Mouse (Mus musculus) left cerebral cortex, postnatal 4 days (tissue): ENCODE results near the gene A2ml1. TPM values are rescaled to one million over a fixed set of nuclear protein-coding genes. Genes with fewer than 3 reads are reported as not detected.
"Not testable (repeated sequence)": the region's sequence is repeated elsewhere in the genome, so short reads cannot be mapped to it uniquely, and the experiment has no call there.

ENCODE experiments used
- DNase-seq: peaks from one replicate; pipeline ENCODE4 v3.0.0-alpha.2; 2022
- intact Hi-C: fragments of 180-260 bp; cut with DNase I; formaldehyde crosslinking; loops from one replicate; pipeline ENCODE4 v1.15.1; 2025
- total RNA-seq, 2 experiments: library from RNA; stranded (reverse); gene quantifications; 2 replicates each; pipeline ENCODE4 v1.2.3; 2021

Gene A2ml1
- 1 to 10 TPM; 7.8 to 8.7 TPM for total RNA-seq

DNA sequence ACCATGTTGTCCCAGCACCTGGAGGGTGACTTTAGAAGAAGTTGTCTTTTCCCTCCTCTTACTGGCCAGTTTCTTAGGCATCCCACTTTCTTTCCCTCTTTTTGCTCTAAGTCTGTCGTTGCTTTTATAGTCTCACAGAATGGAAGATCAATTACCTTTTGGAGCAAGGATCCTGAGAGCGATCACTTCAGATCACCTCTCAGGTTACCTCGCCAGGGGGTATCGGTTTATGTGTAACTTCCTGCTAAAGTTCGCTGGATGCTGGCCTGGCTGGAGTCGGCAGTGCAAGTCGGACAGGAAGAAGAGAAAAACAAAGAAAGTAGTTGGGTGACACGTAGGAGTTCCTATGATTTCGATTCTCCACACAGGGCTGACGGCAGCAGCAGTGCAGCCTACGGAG is at the start of gene A2ml1:
Gene A2ml1 (minus strand): TSS at position 101 of the 400 bp plus-strand sequence.
- DNase-seq = no peak
- intact Hi-C loops = no loop called here

DNA sequence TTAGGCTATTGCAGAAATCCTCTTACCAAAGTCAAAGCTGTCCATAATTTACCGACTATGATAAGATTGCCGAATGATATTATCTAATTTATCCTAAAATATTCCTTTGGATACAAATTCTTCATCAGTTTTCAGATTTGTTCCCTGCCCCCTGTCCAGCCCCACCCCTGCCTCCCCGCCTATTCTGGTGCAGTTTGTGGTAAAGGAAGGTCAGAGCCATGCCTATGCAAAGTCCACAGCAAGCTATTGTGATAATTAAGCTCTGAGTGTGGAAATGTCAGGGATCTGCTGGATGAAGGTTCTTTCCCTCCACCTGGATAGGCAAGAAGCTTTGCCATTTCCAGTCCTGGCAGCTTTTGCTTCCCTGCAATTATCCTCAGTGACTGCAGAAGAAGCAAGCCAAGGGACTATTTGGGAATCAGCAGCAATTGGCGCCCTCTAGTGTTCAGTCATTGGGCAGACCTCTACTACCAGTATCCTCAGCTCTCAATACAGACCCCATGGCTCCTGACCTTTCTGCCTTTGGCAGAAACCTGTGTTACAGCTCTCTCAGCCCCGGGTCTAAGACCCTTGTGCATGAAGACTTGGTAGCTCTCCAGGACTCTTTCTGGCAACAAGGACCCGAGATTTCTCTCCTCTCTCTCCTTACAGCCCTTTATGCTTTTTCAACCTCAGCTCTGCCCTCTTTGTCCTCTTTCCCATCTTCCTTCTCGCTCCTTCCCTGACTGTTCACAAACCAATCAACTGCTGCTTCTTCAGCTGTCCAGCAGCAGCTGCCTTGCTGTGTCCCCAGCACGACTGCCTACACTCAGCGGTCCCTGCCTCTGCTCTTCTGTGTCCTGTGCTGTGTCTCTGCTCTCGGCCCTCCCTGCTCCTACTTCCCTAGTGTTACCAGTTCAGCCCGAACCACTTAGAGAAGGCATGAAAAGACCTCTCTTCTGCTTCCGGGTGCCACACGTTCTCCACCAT is 48.6 kb upstream of the A2ml1 start:
- intact Hi-C loops = loop anchor here (5.0 kb wide), 1 partner anchor 122 kb away; no protein-coding TSS in a partner anchor
- DNase-seq = peak; percentile 44

DNA sequence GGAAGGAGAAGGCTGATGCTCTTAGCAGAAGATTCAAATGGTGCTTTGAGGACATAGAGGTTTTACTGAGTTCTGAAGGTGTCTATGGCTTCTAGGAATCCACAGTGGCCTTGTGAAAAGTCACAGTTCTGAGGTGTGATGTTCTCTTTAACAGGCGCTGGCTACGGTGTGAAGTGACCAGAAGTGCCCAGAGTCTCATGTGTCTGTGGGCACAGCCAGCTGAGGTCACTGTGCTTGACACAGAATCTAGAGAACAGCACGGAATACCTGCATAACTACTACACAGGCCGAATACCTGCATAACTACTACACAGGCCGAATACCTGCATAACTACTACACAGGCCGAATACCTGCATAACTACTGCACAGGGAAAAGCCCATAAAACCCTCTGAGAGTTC is 43.8 kb upstream of the A2ml1 start:
- intact Hi-C loops = not testable (repeated sequence)

DNA sequence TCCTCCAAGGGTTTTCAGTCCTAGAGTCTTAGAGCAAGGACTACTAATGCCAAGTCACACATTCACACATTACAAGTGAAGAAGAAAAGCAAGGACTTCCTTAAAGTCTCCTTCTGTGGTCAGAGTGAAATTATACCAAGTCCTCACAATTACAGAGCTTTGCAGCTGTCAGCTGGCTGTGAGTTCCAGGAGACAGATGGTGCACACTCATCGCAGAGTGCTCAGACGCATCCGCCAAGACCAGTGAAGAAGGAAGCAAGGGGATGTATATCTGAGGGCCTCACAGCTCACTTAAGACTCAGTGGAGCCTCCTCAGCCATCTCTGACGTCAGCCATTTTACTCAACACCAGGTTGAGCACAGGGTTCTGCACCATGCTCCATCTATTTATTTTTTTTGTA is 43.0 kb upstream of the A2ml1 start:
- no peak for DNase-seq
- intact Hi-C loops = no loop called here

More for the DNA sequence above, 43.8 kb upstream of the A2ml1 start:
- DNase-seq = not testable (repeated sequence)

DNA sequence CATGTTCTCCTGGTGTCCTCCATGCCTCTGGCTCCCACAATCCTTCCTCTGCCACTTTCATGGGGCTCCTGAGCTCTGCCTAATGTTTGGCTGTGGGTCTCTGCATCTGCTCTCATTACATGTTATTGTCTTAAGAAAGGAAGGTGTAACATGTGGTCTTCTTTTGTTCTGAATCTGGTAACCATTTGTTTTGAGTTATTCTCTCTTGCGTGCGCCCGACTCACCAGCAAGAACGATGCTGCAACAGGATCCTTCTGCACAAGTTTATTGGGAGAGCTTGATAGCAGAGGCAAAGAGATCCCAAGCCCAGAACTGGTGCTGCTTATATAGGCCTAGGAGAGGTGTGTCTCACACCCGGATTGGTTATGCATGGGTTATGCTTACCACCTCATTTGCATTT is 42.0 kb upstream of the A2ml1 start, which contains the start of gene Klrb1a:
Gene Klrb1a (minus strand): TSS at position 101 of the 400 bp plus-strand sequence.
- intact Hi-C loops, DNase-seq: not testable (repeated sequence)

DNA sequence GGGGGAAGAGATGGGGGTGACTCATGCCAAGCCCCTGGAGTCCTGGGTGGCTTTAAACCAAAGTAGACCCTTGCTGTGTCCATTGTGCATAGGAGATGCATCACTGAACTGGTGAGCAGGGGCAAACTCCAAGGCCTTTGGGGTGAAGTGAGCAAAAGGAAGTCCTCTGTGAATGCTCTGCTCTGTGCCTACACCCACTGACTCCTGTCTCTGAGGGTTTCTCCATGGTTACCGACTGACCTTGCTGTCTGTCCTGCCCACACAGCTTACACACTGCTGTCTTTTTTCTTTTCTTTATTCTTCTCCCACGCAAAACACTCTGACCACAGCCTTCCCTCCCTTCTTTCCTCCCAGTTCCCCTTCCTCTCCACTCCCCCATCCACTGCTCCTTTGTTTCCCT is 41.3 kb upstream of the A2ml1 start:
- no peak for DNase-seq
- intact Hi-C loops = no loop called here

DNA sequence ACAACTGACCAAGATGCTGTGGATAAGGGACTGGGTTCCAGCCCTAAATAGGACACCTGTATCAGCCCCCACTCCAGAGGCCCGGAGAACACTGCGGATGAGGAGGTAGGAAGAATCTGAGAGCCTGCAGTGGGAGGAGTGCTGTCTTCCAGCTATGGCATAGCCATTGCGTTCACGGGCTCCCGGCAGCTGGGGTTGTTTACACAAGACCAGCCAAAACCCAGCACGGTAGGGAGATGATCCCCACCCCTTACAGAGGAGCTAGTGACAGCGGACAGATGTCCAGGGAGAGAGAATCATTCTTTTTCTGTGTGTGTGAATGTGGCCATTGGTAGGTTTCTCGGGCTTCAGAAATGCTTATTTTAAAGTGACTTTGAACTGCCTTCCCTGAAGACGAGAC is 24.9 kb upstream of the A2ml1 start:
- intact Hi-C loops = no loop called here
- peak; percentile 31 for DNase-seq

DNA sequence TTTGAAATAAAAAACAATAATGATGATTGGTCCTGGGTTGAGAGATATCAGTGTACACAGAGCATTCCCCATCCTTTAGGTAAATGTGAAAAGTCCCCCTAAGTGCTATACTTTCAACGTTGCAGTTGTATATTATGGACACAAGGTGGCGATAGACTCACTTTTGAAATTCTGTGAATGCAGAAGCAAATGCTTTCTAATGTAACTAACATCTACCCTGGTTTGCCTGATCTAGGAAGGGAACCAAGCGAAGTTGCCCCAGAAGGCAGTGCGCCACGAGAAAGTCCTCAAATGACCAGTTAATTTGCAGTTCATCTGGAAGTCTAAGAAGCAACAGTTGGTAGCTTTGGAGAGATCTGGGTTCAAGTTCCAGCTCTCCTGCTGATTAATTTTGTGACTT is 23.1 kb upstream of the A2ml1 start:
- DNase-seq = no peak
- intact Hi-C loops = loop anchor here (1.0 kb wide), 1 partner anchor 149 kb away; no protein-coding TSS in a partner anchor

DNA sequence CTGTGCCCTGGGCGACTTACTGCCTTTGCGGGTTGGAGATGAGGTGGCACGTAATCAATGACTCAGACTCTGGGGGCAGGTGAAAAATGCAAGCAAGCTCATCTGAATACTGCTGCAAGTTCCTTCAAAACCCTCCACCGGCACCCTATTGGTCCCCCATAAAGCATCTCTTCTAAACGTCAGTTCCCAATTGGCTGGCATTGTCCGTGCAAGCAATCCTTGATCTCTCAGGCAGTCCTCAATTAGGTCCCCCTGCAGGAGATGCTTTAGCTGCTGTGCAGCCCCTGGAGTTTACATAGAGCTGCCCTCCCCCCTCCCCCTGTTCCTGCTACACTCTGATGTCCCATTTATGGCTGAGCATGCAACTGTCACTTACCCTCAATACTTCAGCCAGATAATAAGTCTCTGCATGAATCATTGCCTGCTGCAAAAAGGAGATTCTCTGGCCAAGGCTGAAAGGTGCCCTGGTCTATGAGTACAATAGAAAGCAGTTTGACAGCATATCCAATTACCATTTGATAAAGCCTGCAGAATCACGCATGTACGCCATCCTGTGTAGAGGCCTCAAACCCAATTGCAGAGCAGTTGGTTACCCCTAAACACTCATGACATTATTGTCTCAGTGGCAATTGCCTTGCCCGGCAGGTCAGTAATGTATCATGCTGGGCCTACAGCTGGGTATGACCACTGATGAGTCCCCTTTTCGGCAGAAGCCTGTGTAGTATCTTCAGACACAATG is 21.2 kb upstream of the A2ml1 start:
- no peak for DNase-seq
- intact Hi-C loops = no loop called here

DNA sequence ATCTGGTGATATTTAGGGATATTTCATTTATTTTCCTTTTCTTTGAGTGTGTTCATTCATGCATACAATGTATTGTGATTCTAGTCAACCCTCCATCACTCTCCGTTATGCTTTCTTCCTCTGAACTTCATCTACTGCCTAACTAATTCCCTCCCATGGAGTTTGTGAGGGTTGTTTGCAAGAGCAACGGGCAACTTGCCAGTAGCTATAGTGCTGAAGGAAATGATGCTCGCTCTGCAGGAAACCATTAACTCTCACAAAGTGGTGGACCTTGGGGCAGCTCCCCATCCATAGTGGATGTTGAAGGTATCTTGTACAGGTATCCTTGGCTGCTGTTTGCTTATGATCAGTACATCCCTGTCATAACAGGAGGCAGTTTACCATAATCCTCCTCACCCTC is 20.6 kb upstream of the A2ml1 start:
- intact Hi-C loops = no loop called here
- no peak for DNase-seq

DNA sequence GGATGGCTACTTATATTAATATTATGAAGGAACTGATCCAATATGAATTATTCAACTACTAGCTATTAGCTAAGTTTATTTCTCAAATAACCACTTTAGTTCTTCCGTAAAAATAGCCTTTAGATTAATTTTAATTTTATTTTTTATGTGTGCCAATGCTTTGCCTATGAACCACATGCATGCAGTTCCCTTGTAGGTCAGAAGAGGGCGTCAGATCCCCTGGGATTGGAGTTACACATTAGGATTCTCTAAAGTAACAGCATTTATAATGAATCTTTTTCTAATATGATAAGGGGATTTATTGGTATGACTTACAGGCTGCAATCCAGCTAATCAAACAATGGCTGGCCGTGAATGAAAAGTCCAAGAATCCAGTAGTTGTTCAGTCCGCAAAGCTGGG is 18.1 kb upstream of the A2ml1 start:
- no peak for DNase-seq
- intact Hi-C loops = no loop called here

DNA sequence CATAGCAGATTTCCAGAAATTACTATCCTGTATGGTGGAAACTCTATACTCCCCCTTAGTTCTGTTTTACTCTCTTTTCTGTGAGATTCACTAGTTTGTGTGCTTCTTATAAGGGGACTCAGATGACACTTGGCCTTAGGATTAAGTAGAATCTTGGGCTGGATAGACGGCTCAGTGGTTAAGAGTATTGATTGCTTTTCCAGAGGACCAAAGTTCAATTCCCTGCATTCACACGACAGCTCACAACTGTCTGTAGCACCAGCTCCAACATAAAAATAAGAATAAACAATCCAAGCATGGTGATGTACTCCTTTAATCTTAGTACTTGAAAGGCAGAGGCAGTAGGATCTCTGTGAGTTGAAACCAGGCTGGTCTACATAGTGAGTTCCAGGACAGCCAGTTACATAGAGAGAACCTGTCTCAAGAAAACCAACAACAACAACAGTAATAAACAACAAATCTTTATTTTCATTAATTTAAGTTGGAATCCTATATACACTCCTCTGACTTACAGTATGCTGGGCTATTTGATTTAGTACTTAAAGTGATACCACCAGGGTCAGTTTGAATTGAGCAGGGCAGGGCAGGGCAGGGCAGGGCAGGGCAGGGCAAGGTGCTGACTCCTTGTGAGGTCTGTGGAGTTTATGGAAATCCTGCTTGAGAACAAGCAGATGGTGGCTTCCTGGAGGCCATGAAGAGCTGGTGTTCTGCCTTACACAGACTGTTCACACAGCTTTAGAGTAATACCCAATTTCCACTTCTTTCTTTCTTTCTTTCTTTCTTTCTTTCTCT is 17.0 kb upstream of the A2ml1 start:
- DNase-seq = no peak
- intact Hi-C loops = no loop called here

DNA sequence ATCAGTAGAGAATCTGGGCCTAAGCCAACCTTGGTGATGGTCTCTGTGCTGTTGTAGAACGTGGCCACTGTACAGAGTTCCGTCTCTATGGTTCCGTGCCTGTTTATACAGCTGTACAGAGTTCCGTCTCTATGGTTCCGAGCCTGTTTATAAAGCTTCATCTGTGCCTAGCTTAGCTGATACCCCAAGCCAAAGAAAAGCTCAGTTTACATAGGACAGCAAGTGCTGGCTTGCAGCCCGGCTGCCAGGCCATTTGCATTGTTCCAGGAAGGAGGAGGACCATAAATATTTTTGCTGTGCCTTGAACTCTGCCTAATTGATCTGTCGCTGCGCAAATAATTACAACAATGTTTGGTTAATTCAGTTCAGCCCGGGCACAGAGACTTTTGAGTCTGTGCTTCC is 15.7 kb upstream of the A2ml1 start:
- intact Hi-C loops = no loop called here

DNA sequence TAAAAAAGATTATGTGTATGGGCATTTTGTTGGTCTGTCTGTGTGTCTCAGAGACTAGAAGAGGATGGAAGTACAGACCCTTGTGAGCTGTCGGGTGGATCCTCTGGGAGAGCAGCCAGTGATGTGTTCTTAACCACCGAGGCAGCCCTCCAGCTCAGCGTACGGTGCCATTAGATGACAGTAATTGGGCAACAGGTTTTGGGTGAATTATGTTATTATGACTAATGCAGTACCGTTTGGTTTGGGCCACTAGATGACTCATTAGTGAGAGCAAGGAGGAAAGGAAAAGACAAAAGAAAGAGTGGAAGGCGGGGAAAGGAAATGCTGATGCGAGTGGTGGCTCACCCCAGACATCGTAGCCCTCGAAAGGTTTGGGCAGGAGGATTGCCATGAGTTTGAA is 13.2 kb upstream of the A2ml1 start:
- intact Hi-C loops = no loop called here
- DNase-seq = no peak

More for the DNA sequence above, 15.7 kb upstream of the A2ml1 start:
- DNase-seq = peak; percentile 53

DNA sequence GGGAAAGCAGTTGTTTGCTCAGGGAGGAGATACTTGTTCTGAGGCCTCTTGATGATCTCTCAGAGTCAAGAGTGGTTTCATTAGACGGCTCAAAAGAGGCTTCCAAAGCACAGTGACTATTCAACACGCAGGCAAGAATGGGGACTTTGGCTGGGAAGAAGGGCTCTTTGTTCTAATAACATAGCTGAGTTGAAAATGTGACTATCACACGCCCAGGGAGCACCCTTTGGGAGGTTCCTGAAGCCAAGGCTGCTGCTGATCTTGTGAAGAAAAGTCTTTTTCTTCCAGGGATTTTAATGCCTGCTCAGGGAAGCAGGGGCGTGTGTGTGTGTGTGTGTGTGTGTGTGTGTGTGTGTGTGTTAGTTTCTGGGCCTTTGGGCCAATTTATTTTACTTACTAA is 8.0 kb upstream of the A2ml1 start:
- DNase-seq = no peak
- intact Hi-C loops = no loop called here

DNA sequence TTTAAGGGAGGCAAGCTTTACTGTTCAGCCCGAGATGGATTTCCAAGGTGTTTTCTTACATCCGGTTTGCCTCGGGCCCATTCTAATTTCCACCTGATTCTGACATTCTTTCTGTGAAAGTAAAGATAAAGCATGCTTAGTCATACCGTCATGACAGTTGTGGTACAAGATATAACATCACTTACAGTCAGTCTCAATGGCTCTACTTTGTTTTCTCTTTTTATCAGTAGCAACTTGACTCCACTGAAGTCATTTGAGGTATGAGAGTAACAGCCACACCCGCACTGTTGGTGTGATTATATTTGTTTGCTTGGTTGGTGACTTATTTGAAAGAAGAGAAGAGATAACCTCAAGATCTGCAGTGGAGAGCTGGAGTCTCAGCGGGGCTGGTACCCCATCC is 6.2 kb upstream of the A2ml1 start:
- intact Hi-C loops = no loop called here
- no peak for DNase-seq

DNA sequence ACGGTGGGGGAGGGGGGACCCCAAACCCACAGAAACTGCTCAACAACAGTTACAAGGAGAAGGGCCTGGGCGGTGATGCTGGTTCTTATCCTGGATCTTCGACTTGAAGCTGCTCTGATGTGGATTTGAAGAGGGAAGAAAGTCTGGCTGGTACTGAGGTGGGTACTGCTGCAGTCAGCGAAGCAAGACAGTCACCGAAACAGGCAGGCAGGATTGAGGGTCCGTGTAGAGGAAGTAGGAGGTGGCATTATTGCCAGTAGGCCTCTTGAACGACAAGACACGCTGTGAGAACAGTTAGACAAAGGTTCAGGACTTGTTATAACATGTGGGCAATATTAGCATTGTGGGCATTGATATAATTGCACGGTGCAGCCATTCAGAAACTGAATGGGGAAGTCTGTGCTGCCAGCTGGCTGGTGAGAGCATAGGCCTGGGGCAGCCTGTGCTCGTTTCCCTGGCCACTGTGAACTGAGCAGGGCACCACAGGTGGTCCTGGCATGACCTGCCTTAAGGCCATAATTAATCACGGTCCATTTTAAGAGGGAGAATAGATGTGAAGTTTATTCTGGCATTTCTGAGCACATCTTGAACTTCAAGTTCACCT is 4.3 kb upstream of the A2ml1 start:
- intact Hi-C loops = no loop called here
- DNase-seq = peak; percentile 51

DNA sequence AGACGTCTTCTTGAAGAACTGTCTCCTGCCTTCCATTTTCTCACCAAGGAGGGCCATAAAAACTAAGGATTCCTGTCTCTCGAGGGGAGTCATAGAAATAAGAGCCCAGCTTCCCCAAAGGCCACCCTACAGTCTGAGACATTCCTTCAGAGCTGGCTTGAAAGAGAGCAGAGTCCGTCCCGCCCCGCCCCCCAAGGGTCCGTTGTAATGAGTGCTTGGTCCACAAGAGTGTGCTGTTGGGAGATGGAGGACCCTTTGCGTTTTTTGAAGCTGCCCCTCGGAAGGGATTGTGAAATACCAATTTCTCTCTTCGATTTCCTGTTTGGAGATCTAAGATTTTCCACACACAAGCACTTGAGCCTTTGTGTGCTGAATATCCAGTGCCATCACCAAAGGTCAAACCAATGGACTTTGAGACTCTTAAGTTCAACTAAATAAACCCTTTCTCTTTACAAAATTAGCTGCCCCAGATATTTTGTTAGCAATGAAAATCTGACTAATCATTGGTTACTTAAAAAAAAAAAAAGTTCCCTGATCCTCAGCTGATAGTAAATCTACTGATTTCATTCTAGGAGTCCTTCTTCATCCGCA is 2.8 kb upstream of the A2ml1 start:
- intact Hi-C loops = no loop called here
- peak; percentile 45 for DNase-seq

DNA sequence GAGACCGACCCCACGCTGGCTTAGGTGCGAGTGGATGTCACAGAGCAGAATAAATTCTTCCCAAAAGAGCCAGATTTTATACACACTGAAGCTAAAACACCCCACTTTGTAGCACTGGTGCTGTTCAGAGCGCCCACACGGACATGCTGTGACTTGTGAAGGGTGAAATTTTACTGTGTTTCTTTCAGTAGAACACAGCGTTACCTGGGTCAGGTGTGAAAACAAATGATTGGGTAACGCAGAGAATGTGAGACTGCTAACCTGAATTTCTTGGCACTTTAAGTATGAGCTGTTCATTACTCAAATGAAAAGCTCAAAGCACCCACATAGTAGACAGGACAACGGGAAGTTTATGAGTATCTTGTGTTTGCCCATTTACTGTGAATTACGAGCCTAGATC is 4.1 kb downstream of the A2ml1 start:
- no peak for DNase-seq
- intact Hi-C loops = no loop called here

DNA sequence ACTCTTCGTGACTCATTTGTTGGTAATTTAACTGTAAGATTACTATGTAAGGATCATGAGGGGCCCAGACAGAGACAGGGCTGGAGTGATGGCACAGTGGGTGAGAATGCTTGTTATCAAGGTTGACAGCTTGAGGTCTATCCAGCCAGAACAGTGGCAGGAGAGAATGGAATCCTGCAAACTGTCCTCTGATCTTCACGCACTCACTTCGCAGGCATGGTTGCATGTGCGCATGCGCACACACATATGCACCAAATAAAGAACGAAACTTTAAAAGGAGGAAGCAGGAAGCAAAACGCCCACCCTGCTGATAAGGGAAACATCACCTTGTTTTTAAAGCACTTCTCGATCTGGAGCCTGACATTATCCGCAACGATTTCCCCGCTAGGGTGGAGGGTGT is 14.8 kb downstream of the A2ml1 start:
- no peak for DNase-seq
- intact Hi-C loops = no loop called here
